Mouse (Mus musculus) testis, adult 2 months (tissue): ENCODE measurements around the gene Hba-x.

Experiments used
- CTCF ChIP-seq: fragments of 200-500 bp; IDR thresholded peaks from 2 replicates; pipeline ENCODE4 v1.5.1; 2012; ENCODE audit warnings: low read depth, mild to moderate bottlenecking, inconsistent platforms, low read length, moderate library complexity; ENCODE audit not compliant: control insufficient read depth, insufficient read depth, insufficient replicate concordance
- POLR2A ChIP-seq: fragments of 200-500 bp; IDR thresholded peaks from 2 replicates; pipeline ENCODE4 v1.6.1; 2012; ENCODE audit warnings: low read depth, mild to moderate bottlenecking, inconsistent platforms, low read length, moderate library complexity; ENCODE audit not compliant: control insufficient read depth

DNA sequence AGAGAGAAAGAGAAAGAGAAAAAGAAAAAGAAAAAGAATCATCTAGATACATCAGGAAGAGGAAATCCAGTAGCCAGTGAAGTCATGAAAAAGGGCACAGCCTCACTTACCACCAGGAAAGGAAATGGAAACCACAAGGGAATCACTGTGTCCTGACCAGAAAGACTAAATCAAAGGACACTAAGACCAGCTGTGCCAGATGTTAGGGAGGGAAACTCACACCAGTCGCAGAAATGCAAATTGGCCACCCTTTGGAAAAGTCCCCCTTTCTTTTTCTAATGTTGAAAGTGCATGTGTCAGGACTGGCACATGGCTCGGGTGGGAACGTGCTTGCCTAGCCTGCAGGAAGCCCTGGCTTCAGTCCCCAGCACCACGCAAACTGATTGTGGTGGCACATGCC lies 5.0 kb upstream of the Hba-x start:
- no peak for TF ChIP-seq CTCF
- no peak for TF ChIP-seq POLR2A
